Mouse (Mus musculus): ENCODE data around the gene Rsbn1. TPM values are rescaled to one million over a fixed set of nuclear protein-coding genes. Genes with fewer than 3 reads are reported as not detected.

The Rsbn1 gene
- polyA plus RNA-seq, 1 experiment from 2014 or later, result 7.2 TPM

DNA sequence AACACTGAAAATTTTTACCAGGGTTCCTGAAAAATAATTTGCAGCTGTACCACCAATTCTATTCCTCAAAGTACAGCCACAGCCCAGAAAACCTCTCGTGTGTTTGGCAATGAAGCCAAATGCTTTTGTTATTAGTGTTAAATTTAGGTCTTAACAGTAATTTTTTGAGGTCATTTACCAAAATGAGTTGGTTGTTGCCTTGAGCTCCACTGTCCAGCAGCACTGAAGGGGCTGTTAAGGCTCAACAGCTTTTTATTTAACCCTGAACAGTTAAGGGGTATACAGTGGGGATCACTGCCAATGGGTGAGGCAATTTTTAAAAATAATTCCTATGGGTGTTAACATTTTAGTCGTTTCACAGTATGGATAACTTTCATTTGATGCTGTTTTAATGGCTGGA lies 53.3 kb downstream of the Rsbn1 start:
- no peak for ATAC-seq (ENCODE audit: low FRiP score, low TSS enrichment)
- peak overlapping the region; percentile 94 for H3K27ac ChIP-seq (replicated peaks)
- no peaks in the 10 kb centered on the region for H3K4me1 ChIP-seq (replicated peaks; ENCODE audit: control insufficient read depth, insufficient read depth)
- no peaks in the 10 kb centered on the region for H3K9me3 ChIP-seq (ENCODE audit: control insufficient read depth, low read length)
- peak overlapping the region; percentile 56 for H3K4me2 ChIP-seq (replicated peaks; ENCODE audit: low read depth)
- peak overlapping the region; percentile 83 for H3K4me3 ChIP-seq (ENCODE audit: low read depth, low read length)
- H3K36me3 ChIP-seq (ENCODE audit: control insufficient read depth, insufficient read depth, low read length), result no peaks in the 10 kb centered on the region
- H3K27me3 ChIP-seq (ENCODE audit: control insufficient read depth, insufficient read depth, low read length), result no peaks in the 10 kb centered on the region
- TF ChIP-seq EP300 (optimal IDR thresholded peaks at IDR 0.05), result no peak
- TF ChIP-seq CTCF (IDR thresholded peaks at IDR 0.05; ENCODE audit: low read depth), result no peak
- no peak for DNase-seq (ENCODE audit: low spot score)
- H3K9ac ChIP-seq (ENCODE audit: low read length), result peak overlapping the region; percentile 75; the same call in 1 of the 2 replicates
- WGBS, result 13% methylated on average over 2 of the region's 2 CpGs

DNA sequence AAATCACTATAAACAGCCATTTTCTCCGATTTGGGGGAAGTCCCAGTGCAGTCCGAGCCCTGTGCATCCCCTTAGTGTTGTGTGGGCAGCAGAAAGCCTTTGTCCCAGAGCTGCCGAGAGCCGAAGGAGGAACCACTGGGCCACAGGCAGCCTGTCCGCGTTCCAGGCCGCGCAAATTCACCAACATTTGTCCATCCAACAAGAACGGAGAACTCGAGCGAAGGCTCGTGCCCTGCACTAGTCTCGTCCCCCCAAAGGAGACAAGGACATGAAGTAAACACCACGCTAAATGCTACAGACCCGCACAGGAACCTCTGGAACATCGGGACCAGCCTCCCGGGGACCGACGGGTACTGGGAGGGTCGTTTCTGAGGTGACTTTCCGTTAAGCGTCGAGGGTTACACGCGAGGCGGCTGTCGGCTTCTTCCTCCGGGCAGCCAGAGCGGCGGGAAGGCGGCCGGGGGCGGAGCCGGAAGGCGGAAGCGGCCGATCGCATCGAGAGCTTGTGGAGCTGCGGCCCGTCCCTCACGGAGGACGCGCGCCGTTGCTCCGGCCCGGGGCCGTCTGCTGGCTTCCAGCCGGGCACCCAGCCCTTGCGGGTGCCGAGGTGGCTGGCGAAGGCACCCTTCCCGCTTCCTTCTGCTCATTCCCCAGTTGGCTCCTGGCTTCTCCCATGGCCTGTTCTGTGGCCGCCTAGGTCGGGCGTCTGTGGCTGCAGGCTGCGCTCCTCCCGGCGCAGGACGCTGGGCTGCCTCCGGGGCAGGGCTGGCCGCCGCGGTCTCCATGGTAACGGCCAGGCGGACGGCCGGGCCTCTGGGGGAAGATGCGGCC lies 54.2 kb downstream of the Rsbn1 start, which contains the start of gene Phtf1:
Gene Phtf1, plus strand, starts transcription at position 250 of the 831 bp plus-strand sequence.
- H3K27ac ChIP-seq (replicated peaks), result peak within 1 kb of the TSS; percentile 94
- H3K27me3 ChIP-seq (ENCODE audit: control insufficient read depth, insufficient read depth, low read length), result no peaks in the 10 kb centered on the region
- H3K36me3 ChIP-seq (ENCODE audit: control insufficient read depth, insufficient read depth, low read length), result no peaks in the 10 kb centered on the region
- peak within 1 kb of the TSS; percentile 75 for H3K9ac ChIP-seq (ENCODE audit: low read length)
- ATAC-seq (ENCODE audit: low FRiP score, low TSS enrichment), result peak; percentile 97
- no peaks in the 10 kb centered on the region for H3K9me3 ChIP-seq (ENCODE audit: control insufficient read depth, low read length)
- WGBS, result under 1% methylated on average over 70 of the region's 70 CpGs
- TF ChIP-seq CTCF (IDR thresholded peaks at IDR 0.05; ENCODE audit: low read depth), result no peak
- no peak for TF ChIP-seq EP300 (optimal IDR thresholded peaks at IDR 0.05)
- peak within 1 kb of the TSS; percentile 56 for H3K4me2 ChIP-seq (replicated peaks; ENCODE audit: low read depth)
- peak; percentile 90 for DNase-seq (ENCODE audit: low spot score)
- H3K4me3 ChIP-seq (ENCODE audit: low read depth, low read length), result peak within 1 kb of the TSS; percentile 83
- no peaks in the 10 kb centered on the region for H3K4me1 ChIP-seq (replicated peaks; ENCODE audit: control insufficient read depth, insufficient read depth)

DNA sequence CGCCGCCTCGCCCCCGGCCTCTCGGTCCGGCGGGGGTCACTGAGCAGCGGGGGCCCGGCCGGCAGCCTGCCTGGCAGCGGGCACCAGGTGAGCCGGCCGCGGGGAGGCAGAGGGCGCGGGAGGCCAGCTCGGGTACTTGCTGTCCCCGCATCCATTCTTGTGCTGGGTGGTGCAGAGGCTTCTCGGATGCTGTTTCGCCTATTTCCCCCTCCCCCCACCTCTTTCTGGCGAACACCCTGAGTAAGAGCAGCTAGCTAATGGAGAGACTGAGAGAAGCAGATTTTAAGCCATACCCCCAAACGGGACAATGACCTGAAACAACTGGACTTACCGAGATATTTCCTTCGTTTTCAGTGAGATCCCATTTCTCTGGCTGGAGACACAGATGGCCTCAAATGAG lies 54.8 kb downstream of the Rsbn1 start:
- no peaks in the 10 kb centered on the region for H3K9me3 ChIP-seq (ENCODE audit: control insufficient read depth, low read length)
- TF ChIP-seq EP300 (optimal IDR thresholded peaks at IDR 0.05), result no peak
- no peak for TF ChIP-seq CTCF (IDR thresholded peaks at IDR 0.05; ENCODE audit: low read depth)
- no peak for DNase-seq (ENCODE audit: low spot score)
- no peaks in the 10 kb centered on the region for H3K4me1 ChIP-seq (replicated peaks; ENCODE audit: control insufficient read depth, insufficient read depth)
- H3K4me3 ChIP-seq (ENCODE audit: low read depth, low read length), result peak overlapping the region; percentile 83
- peak overlapping the region; percentile 75 for H3K9ac ChIP-seq (ENCODE audit: low read length)
- ATAC-seq (ENCODE audit: low FRiP score, low TSS enrichment), result peak; percentile 66
- WGBS, result under 1% methylated on average over 23 of the region's 24 CpGs
- H3K36me3 ChIP-seq (ENCODE audit: control insufficient read depth, insufficient read depth, low read length), result no peaks in the 10 kb centered on the region
- peak overlapping the region; percentile 56 for H3K4me2 ChIP-seq (replicated peaks; ENCODE audit: low read depth)
- H3K27me3 ChIP-seq (ENCODE audit: control insufficient read depth, insufficient read depth, low read length), result no peaks in the 10 kb centered on the region
- peak overlapping the region; percentile 94 for H3K27ac ChIP-seq (replicated peaks)

DNA sequence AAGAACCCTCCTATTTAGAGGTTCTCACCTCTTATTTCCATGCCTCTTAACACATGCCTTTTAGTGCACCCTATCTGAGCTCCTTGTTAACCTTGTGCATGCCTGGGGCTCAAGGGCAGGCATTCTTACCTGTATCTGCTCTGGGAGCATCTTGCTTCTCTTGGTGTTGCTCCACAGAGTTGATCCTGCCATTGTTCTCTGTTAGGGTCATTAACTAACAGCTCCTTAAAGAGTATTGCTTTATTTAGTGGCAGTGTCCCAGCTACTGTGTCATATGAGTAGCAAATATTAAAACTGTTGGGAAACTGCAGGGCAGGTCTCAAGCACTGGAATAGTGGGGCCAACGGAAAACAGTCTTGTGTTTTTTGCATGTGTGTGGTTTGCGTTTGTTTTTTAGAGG lies 57.2 kb downstream of the Rsbn1 start:
- Histone ChIP-seq H3K9ac (ENCODE audit: low read length) (no peak overlapping the region), H3K9me3 (ENCODE audit: control insufficient read depth, low read length) (no peaks in the 10 kb centered on the region), H3K4me2 (replicated peaks; ENCODE audit: low read depth) (no peak overlapping the region), H3K27ac (replicated peaks) (no peak overlapping the region), H3K4me1 (replicated peaks; ENCODE audit: control insufficient read depth, insufficient read depth) (no peaks in the 10 kb centered on the region), H3K4me3 (ENCODE audit: low read depth, low read length) (no peak overlapping the region), H3K36me3 (ENCODE audit: control insufficient read depth, insufficient read depth, low read length) (no peaks in the 10 kb centered on the region), H3K27me3 (ENCODE audit: control insufficient read depth, insufficient read depth, low read length) (no peaks in the 10 kb centered on the region)
- no peak for DNase-seq (ENCODE audit: low spot score)
- no peak for ATAC-seq (ENCODE audit: low FRiP score, low TSS enrichment)
- 95% methylated on average over 2 of the region's 2 CpGs for WGBS
- no peak for TF ChIP-seq CTCF (IDR thresholded peaks at IDR 0.05; ENCODE audit: low read depth)
- TF ChIP-seq EP300 (optimal IDR thresholded peaks at IDR 0.05), result no peak

DNA sequence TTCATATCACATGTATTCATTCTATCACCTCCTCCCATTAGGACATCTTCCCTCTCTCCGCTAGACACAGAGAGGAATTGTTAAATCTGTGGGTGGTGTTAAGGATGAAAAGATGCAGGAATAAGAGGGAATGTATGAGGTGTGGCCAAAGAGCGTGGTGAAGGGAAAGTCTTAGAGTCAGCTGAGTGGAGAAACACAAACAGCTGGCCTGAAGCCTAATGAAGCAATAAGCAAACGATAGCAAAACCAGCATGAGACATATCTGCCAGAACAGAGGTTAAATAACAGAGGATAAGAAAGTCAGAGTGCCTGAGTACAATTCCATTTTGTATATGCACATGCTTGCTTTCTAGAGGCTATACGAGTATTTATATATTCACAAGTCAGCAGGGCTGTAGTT lies 70.6 kb downstream of the Rsbn1 start:
- H3K4me3 ChIP-seq (ENCODE audit: low read depth, low read length), result no peak overlapping the region
- no peak overlapping the region for H3K27ac ChIP-seq (replicated peaks)
- TF ChIP-seq CTCF (IDR thresholded peaks at IDR 0.05; ENCODE audit: low read depth) (no peak), EP300 (optimal IDR thresholded peaks at IDR 0.05) (no peak)
- H3K4me2 ChIP-seq (replicated peaks; ENCODE audit: low read depth), result no peak overlapping the region
- peaks cover 5% of the 10 kb centered on the region; the same call in 1 of the 2 replicates for H3K36me3 ChIP-seq (ENCODE audit: control insufficient read depth, insufficient read depth, low read length)
- no peak for ATAC-seq (ENCODE audit: low FRiP score, low TSS enrichment)
- H3K27me3 ChIP-seq (ENCODE audit: control insufficient read depth, insufficient read depth, low read length), result no peaks in the 10 kb centered on the region
- DNase-seq (ENCODE audit: low spot score), result no peak
- H3K9me3 ChIP-seq (ENCODE audit: control insufficient read depth, low read length), result no peaks in the 10 kb centered on the region
- H3K4me1 ChIP-seq (replicated peaks; ENCODE audit: control insufficient read depth, insufficient read depth), result no peaks in the 10 kb centered on the region
- WGBS, result 75% methylated on average over 4 of the region's 4 CpGs
- H3K9ac ChIP-seq (ENCODE audit: low read length), result no peak overlapping the region

DNA sequence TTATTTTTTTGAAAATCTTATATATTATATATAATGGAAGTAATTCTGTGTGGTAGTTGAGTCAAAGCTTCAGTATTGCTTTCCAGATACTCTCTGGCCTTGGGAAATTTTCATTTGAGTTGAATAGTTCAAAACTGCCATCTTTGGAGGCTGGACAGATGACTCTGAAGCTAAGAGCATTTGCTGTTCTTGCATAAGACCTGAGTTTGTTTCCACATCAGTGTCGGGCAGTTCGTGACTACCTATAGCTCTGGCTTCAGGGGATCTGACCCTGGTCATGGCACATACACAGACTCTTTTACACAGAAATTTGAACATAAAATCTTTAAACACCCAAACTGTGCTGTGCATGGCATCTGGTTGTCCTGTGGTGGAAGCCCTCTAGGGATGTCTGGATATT lies 71.3 kb downstream of the Rsbn1 start:
- H3K27ac ChIP-seq (replicated peaks), result no peak overlapping the region
- no peaks in the 10 kb centered on the region for H3K27me3 ChIP-seq (ENCODE audit: control insufficient read depth, insufficient read depth, low read length)
- no peak overlapping the region for H3K4me2 ChIP-seq (replicated peaks; ENCODE audit: low read depth)
- ATAC-seq (ENCODE audit: low FRiP score, low TSS enrichment), result no peak
- no peaks in the 10 kb centered on the region for H3K4me1 ChIP-seq (replicated peaks; ENCODE audit: control insufficient read depth, insufficient read depth)
- no peak overlapping the region for H3K9ac ChIP-seq (ENCODE audit: low read length)
- 94% methylated on average over 2 of the region's 2 CpGs for WGBS
- DNase-seq (ENCODE audit: low spot score), result no peak
- no peak for TF ChIP-seq CTCF (IDR thresholded peaks at IDR 0.05; ENCODE audit: low read depth)
- TF ChIP-seq EP300 (optimal IDR thresholded peaks at IDR 0.05), result no peak
- no peaks in the 10 kb centered on the region for H3K9me3 ChIP-seq (ENCODE audit: control insufficient read depth, low read length)
- peaks cover 7% of the 10 kb centered on the region; the same call in 1 of the 2 replicates for H3K36me3 ChIP-seq (ENCODE audit: control insufficient read depth, insufficient read depth, low read length)
- H3K4me3 ChIP-seq (ENCODE audit: low read depth, low read length), result no peak overlapping the region
